Mouse (Mus musculus) MEL (cell line): ENCODE measurements around the gene Cacna1f.

Experiments used
- BHLHE40 ChIP-seq: IDR thresholded peaks from 2 replicates; pipeline ENCODE4 v1.6.1; 2012; ENCODE audit warnings: low read depth, mild to moderate bottlenecking, inconsistent platforms, low read length, improper control_type of control experiment, borderline replicate concordance
- CHD2 ChIP-seq: IDR thresholded peaks from 2 replicates; pipeline ENCODE4 v1.6.1; 2011; ENCODE audit warnings: low read length, improper control_type of control experiment
- CTCF ChIP-seq, 3 experiments: IDR thresholded peaks in 2 of 3; conservative IDR thresholded peaks in 1 of 3; 2 replicates each; pipeline ENCODE4 v1.5.1; 2011 to 2012; ENCODE audit warnings: low read length in 3 of 3, low read depth in 2 of 3, mild to moderate bottlenecking in 2 of 3, improper control_type of control experiment in 1 of 3, inconsistent platforms in 1 of 3, mixed read lengths in 1 of 3, moderate library complexity in 1 of 3; ENCODE audit not compliant: control insufficient read depth in 1 of 3, insufficient read depth in 1 of 3, poor library complexity in 1 of 3, severe bottlenecking in 1 of 3
- E2F4 ChIP-seq: IDR thresholded peaks from 2 replicates; pipeline ENCODE4 v1.6.1; 2011; ENCODE audit warnings: low read depth, low read length, improper control_type of control experiment, borderline replicate concordance
- EP300 ChIP-seq, 2 experiments: IDR thresholded peaks; 2 replicates each; pipeline ENCODE4 v1.6.1; 2011; ENCODE audit warnings: improper control_type of control experiment in 2 of 2, low read length in 2 of 2, low read depth in 1 of 2, mild to moderate bottlenecking in 1 of 2
- GABPA ChIP-seq: IDR thresholded peaks from 2 replicates; pipeline ENCODE4 v1.6.1; 2012; ENCODE audit warnings: low read depth, mild to moderate bottlenecking, inconsistent platforms, low read length, improper control_type of control experiment, moderate library complexity
- GATA1 ChIP-seq: IDR thresholded peaks from 2 replicates; pipeline ENCODE4 v1.6.1; 2011; ENCODE audit warnings: low read depth, low read length, improper control_type of control experiment
- JUND ChIP-seq: IDR thresholded peaks from 2 replicates; pipeline ENCODE4 v1.6.1; 2011; ENCODE audit warnings: low read depth, mild to moderate bottlenecking, improper control_type of control experiment, low read length
- MAX ChIP-seq: IDR thresholded peaks from 2 replicates; pipeline ENCODE4 v1.6.1; 2011; ENCODE audit warnings: low read length, improper control_type of control experiment
- MAZ ChIP-seq: IDR thresholded peaks from 2 replicates; pipeline ENCODE4 v1.6.1; 2012; ENCODE audit warnings: low read depth, mild to moderate bottlenecking, inconsistent platforms, low read length, improper control_type of control experiment
- MXI1 ChIP-seq: IDR thresholded peaks from 2 replicates; pipeline ENCODE4 v1.6.1; 2011; ENCODE audit warnings: mild to moderate bottlenecking, low read depth, low read length, improper control_type of control experiment
- RCOR1 ChIP-seq: IDR thresholded peaks from 2 replicates; pipeline ENCODE4 v1.6.1; 2012; ENCODE audit warnings: low read depth, mild to moderate bottlenecking, inconsistent platforms, low read length, improper control_type of control experiment
- TCF12 ChIP-seq: IDR thresholded peaks from 2 replicates; pipeline ENCODE4 v1.6.1; 2014; ENCODE audit warnings: low read depth, mild to moderate bottlenecking, inconsistent platforms, low read length, improper control_type of control experiment, moderate library complexity
- ZC3H11A ChIP-seq: IDR thresholded peaks from 2 replicates; pipeline ENCODE4 v1.6.1; 2012; ENCODE audit warnings: low read depth, mild to moderate bottlenecking, inconsistent platforms, low read length, improper control_type of control experiment

DNA sequence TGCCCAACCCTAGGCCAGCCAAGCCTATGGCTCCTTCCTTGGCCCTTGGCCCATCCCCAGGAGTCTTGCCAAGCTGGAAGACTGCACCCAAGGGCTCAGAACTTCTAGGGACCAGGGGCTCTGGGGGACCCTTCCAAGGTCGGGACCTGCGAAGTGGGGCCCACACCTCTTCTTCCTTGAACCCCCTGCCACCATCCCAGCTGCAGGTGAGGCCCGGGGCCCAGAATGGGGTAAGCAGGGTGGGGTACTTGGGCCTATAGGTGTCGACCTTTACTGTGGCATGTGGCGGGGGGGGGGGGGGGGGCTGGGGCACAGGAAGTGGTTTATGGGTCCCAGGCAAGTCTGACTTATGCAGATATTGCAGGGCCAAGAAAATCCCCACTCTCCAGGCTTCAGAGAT lies 20.5 kb upstream of the Cacna1f start:
- TF ChIP-seq MAX = no peak
- no peak for TF ChIP-seq RCOR1
- no peak for TF ChIP-seq E2F4
- TF ChIP-seq ZC3H11A = no peak
- TF ChIP-seq CTCF (IDR thresholded peaks at IDR 0.05 in 2 of 3, conservative IDR thresholded peaks at IDR 0.05 in 1 of 3; ENCODE audit: control insufficient read depth in 1 of 3, insufficient read depth in 1 of 3, low read depth in 2 of 3, low read length in 3 of 3, poor library complexity in 1 of 3, severe bottlenecking in 1 of 3) = no peak
- no peak for TF ChIP-seq MXI1
- TF ChIP-seq GATA1 = no peak
- no peak for TF ChIP-seq EP300 (IDR thresholded peaks at IDR 0.05; ENCODE audit: low read depth in 1 of 2, low read length in 2 of 2)
- TF ChIP-seq JUND = no peak
- no peak for TF ChIP-seq GABPA
- no peak for TF ChIP-seq TCF12
- no peak for TF ChIP-seq BHLHE40
- no peak for TF ChIP-seq MAZ
- no peak for TF ChIP-seq CHD2
